Mouse (Mus musculus) thymus, postnatal 10 days (tissue): ENCODE measurements at regions not wholly inside any gene's neighbourhood (a gene's known extent, or its start where the extent isn't known, plus 50 kb on each side); places are given as distances from the start of the nearest gene placed in this dataset.

ENCODE experiments used
- DNase-seq, 2 experiments: peaks; one replicate each; pipeline ENCODE4 v3.0.0; 2021; ENCODE audit warnings: low spot score in 2 of 2

- no peak for DNase-seq
Measured at GRCm38 (mm10) chr17:64382894-64383293, 51.2 kb upstream of the Pja2 start.

DNA sequence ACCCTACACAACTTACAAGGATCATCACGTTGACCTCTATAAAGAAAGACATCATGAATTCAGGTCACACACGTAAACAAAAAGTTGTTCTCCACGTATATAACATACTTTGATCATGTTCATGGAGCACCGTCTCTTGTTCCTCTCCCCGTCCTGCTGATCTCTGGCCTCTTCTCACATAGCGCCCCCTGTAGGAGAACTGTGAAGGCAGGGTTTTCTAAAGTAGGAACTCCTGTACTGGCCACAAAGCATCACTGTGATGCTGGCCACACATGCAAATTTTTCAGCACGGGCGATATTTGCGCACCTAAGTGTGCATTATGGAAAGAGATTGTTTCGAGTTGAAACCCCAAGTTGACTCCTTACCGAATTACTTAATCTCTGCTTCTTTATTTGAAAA is 51.9 kb upstream of the Pja2 start:
- peak in 1 of 2 experiments; percentile 4 for DNase-seq

DNA sequence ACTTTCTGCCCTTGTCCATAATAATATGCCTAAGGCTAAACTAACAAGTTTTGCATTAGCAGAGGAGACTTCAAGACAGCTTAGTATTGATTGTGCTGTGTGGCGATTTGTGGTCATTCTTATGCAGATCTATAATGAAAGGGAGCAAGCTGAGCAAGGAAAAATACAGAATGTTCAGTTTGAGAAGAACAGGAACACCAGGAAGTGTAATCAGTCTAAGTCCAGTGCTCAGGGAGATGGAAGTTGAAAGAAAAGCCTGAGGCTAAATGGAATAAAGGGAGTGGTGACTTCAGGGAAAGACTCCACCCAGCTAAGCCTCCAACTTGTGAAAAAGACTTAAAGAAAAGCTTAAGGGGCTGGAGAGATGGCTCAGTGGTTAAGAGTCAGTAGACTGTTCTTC is 58.6 kb upstream of the Pja2 start:
- DNase-seq: no peak

DNA sequence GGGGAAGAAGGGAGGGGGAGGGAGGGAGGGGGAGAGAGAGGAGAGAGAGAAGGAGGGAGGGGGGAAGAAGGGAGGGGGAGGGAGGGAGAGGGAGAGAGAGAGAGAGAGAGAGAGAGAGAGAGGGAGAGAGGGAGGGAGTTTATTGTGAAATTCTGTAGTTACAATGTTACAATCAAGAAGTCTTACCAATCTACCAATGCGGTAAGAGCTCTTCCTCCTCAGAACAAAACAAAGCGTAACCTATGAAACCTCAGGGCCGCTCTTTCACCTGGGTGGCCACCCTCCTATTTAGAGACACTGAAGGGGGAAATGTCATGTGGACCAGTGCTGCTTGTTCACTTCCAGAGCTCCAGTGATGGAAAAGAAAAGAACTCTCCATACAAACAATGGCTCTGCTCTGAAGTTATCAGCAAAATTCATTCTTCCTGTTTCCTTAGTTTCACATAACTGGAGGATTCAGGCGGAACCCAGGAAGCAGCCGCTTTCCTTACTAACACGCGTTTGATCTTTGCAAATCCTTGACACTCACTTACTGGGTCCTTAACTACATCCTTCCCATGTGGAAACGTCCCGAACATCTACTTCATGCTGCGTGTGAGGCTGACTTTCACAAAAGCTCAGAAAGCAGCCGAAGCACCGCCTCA is 65.7 kb upstream of the Pja2 start:
- no peak for DNase-seq

DNA sequence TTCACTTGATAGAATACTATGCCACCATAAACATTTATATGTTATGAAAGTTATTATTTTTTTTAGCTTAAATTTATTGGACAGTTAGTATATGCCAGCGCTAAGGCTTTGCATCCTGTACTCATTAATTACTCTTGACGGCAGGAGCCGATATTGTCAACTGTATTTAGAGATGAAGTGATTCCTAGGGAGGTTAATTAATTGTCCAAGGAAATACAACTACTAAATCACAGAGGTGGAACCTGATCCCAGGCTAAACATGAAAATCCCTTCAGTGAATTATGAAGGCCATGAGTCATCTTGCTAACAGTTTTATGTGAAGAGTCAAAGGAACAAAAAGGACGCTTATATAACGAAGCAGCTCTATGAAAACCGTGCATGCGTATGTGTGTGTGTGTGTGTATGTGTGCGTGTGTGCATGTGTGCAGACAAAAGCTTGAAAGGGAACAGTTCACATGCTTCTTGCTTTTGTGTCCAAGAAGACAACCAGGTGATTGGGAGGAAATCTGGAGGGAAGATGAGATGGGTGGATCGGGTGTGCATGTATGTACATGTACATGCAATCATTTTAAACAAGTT is 66.5 kb upstream of the Pja2 start:
- DNase-seq: no peak

- no peak for DNase-seq
Measured at GRCm38 (mm10) chr17:64398708-64399107, 67.0 kb upstream of the Pja2 start.

DNA sequence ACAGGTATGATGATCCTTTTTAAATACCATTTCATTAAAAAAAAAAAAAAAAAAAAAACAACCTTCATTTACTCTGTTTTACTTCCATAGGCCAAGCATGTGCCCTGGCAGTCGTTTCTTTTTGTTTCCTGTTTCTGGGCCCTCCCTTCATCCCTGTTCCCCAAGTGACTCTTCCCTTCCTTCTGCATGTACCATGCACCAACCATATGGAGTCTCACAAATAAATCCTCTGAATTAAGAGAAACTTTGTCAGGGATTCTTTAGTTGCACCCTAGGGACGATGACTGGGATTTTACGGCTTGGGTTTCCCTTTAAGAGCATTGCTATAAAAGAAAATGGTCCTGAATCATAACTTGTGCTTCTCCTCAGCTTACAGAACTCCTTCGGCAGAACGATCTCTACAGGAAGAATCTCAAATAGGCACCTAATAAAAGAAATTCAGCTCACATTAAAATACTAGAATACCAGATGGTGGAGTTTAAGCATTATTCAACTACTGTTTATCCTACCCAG is 75.1 kb upstream of the Pja2 start:
- DNase-seq: no peak

DNA sequence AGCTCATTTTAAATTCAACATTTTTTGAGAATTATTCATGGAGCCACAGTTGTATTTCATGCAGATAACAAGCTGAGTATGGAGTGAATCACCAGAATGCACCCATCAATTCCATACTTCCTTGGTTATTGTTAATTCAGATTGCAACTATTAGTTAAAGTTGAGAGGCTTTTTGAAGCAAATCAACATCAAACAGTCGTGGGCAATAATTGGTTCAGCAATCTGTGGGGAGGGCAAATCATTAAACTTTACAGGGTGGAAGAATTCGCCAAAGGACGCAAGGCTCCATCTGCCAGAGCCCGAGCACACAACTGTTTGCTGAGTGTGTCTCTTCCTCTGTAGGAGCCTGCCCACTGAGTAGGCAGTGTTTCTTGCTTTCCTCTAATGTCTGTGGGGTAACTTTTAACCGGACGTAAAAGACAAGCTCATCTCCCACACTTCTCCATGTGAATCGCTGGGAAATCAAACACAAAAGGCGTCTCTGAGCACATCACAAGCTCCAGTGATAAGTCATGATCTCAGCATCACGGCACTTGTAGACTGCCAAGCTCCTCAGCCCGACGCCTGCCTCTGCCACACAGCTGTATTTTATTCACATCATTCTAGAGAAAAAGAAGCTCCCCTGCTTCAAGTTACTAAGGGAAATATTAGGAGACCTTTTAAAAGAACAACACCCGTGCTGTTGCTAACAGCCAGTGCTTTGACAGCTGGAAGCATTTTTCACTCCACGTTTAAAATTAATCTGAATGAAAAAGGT is 75.7 kb upstream of the Pja2 start:
- no peak for DNase-seq

DNA sequence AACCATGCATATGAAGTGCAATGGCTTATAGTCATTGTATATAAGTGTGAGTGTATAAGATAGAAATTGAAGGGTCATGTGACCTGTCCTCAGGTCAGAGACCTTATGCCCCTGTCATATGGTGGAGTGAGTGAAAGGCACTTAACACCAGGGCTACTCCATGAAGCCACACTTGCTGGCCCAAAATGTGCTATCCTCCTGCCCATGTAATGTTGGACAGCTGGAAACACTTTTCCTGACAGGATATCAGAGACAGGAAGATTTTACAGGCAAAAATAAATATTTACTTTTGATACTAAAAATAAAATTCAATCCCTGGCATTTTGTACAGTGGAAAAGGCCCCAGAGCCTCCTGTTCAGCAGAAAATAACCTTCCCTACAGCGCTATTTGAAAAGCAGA is 94.1 kb upstream of the Pja2 start:
- no peak for DNase-seq

DNA sequence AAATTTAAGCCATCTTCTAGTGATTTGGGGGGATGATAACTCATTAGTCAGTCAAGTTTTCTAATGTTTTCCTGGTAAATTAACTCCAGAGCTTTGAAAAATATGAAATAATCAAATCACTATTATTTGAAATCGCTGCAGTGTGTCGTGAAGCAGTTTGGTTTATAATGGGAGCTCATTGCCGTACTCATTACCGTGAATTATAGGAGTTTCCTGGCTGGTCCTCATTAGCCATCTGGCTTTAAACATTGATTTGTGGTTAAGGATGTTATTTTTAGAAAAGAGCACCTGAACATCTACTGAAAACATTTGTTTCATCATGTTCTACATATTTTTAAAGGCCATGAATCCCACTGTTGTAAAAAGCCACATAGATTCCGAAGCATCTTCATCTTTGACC is 94.8 kb upstream of the Pja2 start:
- DNase-seq: no peak

GRCm38 (mm10) chr17:64439571-64439970 is 107.9 kb upstream of the Pja2 start:
- no peak for DNase-seq

DNA sequence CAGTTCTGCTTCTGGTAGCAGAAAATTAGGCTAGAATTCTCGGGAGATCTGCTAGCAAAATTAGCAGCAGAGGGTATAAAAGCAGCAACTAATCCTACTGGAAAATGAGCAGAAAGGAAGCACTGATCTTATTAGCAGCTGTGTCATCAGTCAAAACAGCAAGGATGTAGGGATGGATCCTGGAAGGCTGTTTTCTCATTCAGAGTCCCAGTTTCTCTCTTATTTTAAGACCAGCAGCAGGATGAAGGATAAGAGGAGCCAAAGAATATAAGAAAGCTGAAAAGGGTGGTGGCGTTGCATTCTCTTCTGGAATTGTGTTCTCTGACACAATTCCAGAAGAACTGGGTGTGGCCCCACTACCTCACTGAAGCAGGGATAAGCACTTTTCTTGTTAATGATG is 123.0 kb upstream of the Pja2 start:
- DNase-seq: no peak

DNA sequence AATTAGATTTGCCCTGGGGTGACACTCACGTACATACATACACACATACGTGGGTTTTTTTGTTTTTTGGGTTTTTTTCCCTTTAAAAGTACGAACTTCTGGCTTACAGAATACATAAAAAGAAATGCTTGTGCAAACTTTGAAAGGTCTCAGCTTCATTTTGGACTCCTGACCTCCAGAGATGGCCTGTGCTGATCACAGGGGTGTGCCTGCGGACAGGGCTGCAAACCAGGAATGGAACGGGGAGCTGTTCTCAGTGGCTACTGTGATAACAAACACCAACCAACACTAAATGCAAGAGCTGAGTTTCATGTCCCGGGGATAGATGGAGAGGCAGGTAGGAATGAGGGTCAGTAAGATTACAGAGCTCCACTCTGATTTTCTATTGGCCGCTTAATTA is 134.3 kb upstream of the Man2a1 start:
- no peak for DNase-seq

GRCm38 (mm10) chr17:64466746-64467145 is 133.8 kb upstream of the Man2a1 start:
- no peak for DNase-seq

DNA sequence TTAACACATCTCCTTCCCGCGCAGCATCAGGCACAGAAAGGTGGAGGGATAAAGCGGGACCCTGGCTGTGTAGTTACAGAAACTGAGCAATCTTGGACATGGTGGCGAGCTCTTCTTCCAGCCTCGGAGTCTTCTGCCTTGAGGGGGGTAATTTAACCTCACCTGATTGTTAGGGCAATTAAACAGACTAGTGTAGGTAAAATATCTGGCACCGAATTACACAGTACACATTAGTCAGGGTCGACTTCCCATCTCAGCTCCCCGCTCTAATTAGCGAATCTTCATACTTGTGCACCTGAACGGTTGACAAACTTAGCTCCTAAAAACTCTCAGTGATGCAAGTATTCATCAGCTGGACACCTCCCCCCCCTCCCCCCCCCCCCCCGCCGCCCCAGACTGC is 133.2 kb upstream of the Man2a1 start:
- no peak for DNase-seq

GRCm38 (mm10) chr17:64469754-64470400 is 130.7 kb upstream of the Man2a1 start:
- no peak for DNase-seq

GRCm38 (mm10) chr17:64480607-64481038 is 119.9 kb upstream of the Man2a1 start:
- no peak for DNase-seq

GRCm38 (mm10) chr17:64484835-64485234 is 115.7 kb upstream of the Man2a1 start:
- no peak for DNase-seq

GRCm38 (mm10) chr17:64489769-64490335 is 110.7 kb upstream of the Man2a1 start:
- no peak for DNase-seq

DNA sequence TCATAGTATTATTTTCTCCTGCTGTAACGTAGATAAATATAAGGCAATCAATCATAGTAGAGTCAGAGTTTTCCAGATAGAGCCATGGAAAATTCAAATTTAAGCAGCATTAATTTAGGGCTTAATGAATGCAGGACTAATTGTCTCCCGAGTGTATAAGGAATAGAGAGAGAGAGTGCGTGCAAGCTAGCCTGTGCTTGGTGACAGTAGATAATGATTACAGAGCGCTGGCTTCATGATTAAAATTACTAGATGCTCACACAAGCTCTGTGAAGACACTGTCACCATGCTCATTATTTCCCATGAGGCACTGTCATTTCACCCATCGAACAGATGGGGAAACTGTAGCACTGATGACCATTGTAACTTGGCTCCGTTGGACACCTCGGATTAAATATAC is 109.9 kb upstream of the Man2a1 start:
- no peak for DNase-seq

- DNase-seq: no peak
Measured at GRCm38 (mm10) chr17:64491922-64492353, 108.6 kb upstream of the Man2a1 start.
